Mouse (Mus musculus) small intestine, adult 2 months (tissue): ENCODE data around the gene Sdk2.

Experiments used
- CTCF ChIP-seq: fragments of 200-500 bp; IDR thresholded peaks from 2 replicates; pipeline ENCODE4 v1.5.1; 2012; ENCODE audit warnings: low read depth, mild to moderate bottlenecking, control low read depth, inconsistent platforms, low read length, moderate library complexity, mixed read lengths; ENCODE audit not compliant: insufficient replicate concordance, insufficient read length; ENCODE audit errors: extremely low read depth
- POLR2A ChIP-seq: fragments of 200-500 bp; IDR thresholded peaks from 2 replicates; pipeline ENCODE4 v1.6.1; 2012; ENCODE audit warnings: low read depth, mild to moderate bottlenecking, control low read depth, inconsistent platforms, low read length, moderate library complexity

DNA sequence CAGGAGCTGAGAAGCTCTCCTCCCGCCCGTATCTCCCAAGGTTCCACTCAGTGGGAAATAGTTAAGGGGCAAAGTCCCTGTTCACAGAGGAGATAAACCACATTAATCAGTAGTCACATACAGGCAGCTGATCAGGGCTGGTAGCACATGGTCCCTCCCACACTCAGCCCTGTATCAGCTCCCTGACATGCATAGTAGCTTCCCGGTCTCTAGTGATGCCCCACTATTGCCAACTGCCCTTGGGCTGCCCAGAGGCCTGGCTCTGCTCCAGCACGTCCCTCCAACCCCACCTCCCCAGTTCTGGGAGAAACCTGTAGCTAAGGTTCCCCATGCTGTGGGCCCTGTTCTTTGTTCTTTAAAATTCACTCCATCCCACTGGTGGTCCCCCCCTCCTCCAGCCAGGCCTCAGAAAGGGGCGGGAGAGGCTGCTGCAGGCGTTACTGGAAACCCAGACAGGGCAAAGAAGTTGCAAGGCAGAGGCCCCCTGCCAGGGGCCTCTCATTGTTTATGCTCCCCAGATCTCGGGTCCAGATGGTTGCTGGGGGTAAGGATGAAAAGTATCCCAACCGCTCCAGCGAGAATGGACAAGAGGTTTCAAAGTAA is 317.0 kb downstream of the Sdk2 start:
- TF ChIP-seq CTCF (no peak), POLR2A (no peak)
